Mouse (Mus musculus): ENCODE measurements around the gene Lsamp. TPM values are rescaled to one million over a fixed set of nuclear protein-coding genes. Genes with fewer than 3 reads are reported as not detected.

The Lsamp gene
- polyA plus RNA-seq, 1 experiment from 2014 or later = 13.9 TPM

DNA sequence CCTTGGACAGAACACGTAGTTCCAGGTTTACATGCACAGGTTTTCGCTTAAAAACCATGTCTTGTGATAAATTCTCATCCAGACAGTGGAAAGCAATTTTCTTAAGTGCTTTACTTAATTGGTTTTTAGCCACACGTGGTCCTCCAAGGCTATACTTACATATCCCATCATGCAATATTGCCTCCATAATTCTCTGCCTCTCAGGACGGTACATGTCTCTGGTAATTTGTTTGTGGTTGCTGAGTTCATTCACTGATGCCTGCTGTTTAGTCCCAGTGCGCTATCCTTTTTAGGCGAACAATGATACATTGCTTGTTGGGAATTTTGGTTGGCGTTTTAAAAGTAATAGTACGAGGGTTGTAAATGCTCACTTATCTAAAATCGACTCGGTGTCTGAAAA is 453.7 kb downstream of the Lsamp start:
- Histone ChIP-seq H3K9me3 (replicated peaks) (no peaks in the 10 kb centered on the region), H3K4me1 (no peaks in the 10 kb centered on the region), H3K27me3 (ENCODE audit: low read depth, poor library complexity, severe bottlenecking) (no peaks in the 10 kb centered on the region), H3K27ac (replicated peaks) (no peak overlapping the region), H3K36me3 (no peaks in the 10 kb centered on the region), H3K4me3 (no peak overlapping the region)
- 92% methylated on average over 10 of the region's 10 CpGs for WGBS
- no peak for DNase-seq (ENCODE audit: low spot score)

DNA sequence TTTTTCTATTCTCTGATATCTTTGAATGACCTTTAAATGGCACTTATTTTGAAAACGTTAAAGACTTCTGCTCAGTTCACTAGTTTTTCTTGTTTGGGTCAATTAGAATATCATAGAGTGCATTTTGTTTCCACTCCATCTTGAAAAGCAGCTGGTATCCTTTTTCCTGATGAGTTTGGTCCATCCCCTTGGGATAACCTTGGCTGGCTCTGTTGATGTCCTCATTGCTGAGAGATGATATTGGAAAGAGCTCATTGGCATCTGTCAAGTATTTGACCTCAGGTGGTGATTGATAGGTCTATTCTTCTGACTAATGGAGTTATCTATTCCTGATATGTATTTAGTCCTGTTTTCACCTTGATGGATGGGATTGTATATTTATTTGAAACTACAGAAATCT is 454.7 kb downstream of the Lsamp start:
- Histone ChIP-seq H3K27me3 (ENCODE audit: low read depth, poor library complexity, severe bottlenecking) (no peaks in the 10 kb centered on the region), H3K36me3 (no peaks in the 10 kb centered on the region), H3K9me3 (replicated peaks) (no peaks in the 10 kb centered on the region), H3K27ac (replicated peaks) (no peak overlapping the region), H3K4me3 (no peak overlapping the region), H3K4me1 (no peaks in the 10 kb centered on the region)
- 87% methylated on average over 1 of the region's 1 CpGs for WGBS
- no peak for DNase-seq (ENCODE audit: low spot score)

DNA sequence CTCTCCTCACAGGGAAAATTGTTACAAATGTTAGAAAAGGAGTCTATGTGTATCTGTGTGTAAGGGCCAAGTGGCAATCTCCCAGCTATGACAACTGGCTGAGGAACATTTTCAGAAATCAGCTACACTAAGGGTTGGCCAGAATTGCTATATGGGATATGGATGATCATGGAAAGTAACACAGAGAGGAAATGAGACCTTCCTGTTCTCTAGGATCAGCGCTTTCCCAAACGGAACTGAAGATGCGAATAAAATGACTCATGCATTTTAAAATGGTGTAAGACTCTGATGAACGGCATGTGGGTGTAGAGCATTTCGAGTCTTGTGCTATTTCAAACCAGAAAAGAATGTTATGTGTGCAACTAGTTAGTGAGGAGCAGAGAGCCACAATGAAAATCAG is 462.4 kb downstream of the Lsamp start:
- Histone ChIP-seq H3K4me1 (no peaks in the 10 kb centered on the region), H3K36me3 (no peaks in the 10 kb centered on the region), H3K27me3 (ENCODE audit: low read depth, poor library complexity, severe bottlenecking) (no peaks in the 10 kb centered on the region), H3K4me3 (no peak overlapping the region), H3K9me3 (replicated peaks) (no peaks in the 10 kb centered on the region), H3K27ac (replicated peaks) (no peak overlapping the region)
- no peak for DNase-seq (ENCODE audit: low spot score)
- 92% methylated on average over 5 of the region's 5 CpGs for WGBS

- Histone ChIP-seq H3K27me3 (ENCODE audit: low read depth, poor library complexity, severe bottlenecking) (no peaks in the 10 kb centered on the region), H3K36me3 (no peaks in the 10 kb centered on the region), H3K27ac (replicated peaks) (no peak overlapping the region), H3K4me1 (no peaks in the 10 kb centered on the region), H3K9me3 (replicated peaks) (no peaks in the 10 kb centered on the region), H3K4me3 (no peak overlapping the region)
- 82% methylated on average over 15 of the region's 15 CpGs for WGBS
- DNase-seq (ENCODE audit: low spot score) = no peak
Measured at GRCm38 (mm10) chr16:40463411-40464058, 479.4 kb downstream of the Lsamp start.

GRCm38 (mm10) chr16:40466596-40466995 is 482.4 kb downstream of the Lsamp start:
- Histone ChIP-seq H3K9me3 (replicated peaks) (no peaks in the 10 kb centered on the region), H3K4me1 (no peaks in the 10 kb centered on the region), H3K4me3 (no peak overlapping the region), H3K36me3 (no peaks in the 10 kb centered on the region), H3K27me3 (ENCODE audit: low read depth, poor library complexity, severe bottlenecking) (no peaks in the 10 kb centered on the region), H3K27ac (replicated peaks) (no peak overlapping the region)
- 20% methylated on average over 8 of the region's 8 CpGs for WGBS
- no peak for DNase-seq (ENCODE audit: low spot score)

DNA sequence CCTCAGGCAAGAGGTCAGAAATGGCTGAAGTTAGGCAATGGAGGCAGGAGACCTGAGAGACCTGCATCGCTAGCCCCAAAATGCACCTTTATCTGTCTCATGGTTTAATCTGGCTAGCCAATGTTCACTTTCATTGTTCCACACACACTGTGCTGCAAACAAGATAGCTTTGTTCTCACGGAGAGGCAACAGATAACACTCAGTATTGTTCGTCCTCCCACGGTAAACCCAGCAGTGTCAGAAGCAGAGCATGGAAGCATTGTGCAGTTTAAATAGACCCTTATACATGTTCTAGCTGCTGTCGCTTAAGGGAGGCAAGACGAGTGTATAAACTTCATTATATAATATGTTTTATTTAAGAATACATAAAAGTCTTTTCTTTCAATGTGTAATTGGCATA is 486.8 kb downstream of the Lsamp start:
- 75% methylated on average over 6 of the region's 6 CpGs for WGBS
- peaks cover 12% of the 10 kb centered on the region for H3K4me1 ChIP-seq

DNA sequence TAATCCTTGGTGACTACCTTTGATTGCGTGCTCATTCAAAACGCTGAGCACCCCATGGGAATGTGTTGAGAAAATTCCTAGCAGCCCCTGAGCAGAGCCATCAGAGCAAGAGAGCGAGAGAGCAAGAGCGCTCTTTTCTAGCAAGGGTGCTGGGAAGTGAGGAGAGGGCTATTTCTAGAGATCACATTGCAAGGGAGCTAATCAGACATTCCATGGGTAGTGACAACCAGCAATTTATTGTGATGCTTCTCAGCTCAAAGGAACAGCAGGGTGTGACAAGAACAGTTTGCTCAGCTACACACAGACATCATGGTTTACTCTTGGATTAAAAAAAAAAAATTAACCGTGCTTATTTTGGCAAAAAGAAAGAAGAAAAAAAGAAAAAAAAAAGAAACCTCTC is 487.8 kb downstream of the Lsamp start:
- no peaks in the 10 kb centered on the region for H3K27me3 ChIP-seq (ENCODE audit: low read depth, poor library complexity, severe bottlenecking)
- 80% methylated on average over 5 of the region's 5 CpGs for WGBS
- H3K27ac ChIP-seq (replicated peaks) = no peak overlapping the region
- H3K4me1 ChIP-seq = peaks cover 12% of the 10 kb centered on the region
- DNase-seq (ENCODE audit: low spot score) = no peak
- H3K4me3 ChIP-seq = no peak overlapping the region
- H3K9me3 ChIP-seq (replicated peaks) = no peaks in the 10 kb centered on the region
- no peaks in the 10 kb centered on the region for H3K36me3 ChIP-seq

More for the DNA sequence above, 486.8 kb downstream of the Lsamp start:
- H3K27ac ChIP-seq (replicated peaks) = no peak overlapping the region
- H3K9me3 ChIP-seq (replicated peaks) = no peaks in the 10 kb centered on the region
- DNase-seq (ENCODE audit: low spot score) = no peak
- H3K27me3 ChIP-seq (ENCODE audit: low read depth, poor library complexity, severe bottlenecking) = no peaks in the 10 kb centered on the region
- no peaks in the 10 kb centered on the region for H3K36me3 ChIP-seq
- H3K4me3 ChIP-seq = no peak overlapping the region

- Histone ChIP-seq H3K4me1 (no peaks in the 10 kb centered on the region), H3K4me3 (no peak overlapping the region), H3K36me3 (no peaks in the 10 kb centered on the region), H3K9me3 (replicated peaks) (no peaks in the 10 kb centered on the region), H3K27ac (replicated peaks) (no peak overlapping the region), H3K27me3 (ENCODE audit: low read depth, poor library complexity, severe bottlenecking) (no peaks in the 10 kb centered on the region)
- WGBS = 86% methylated on average over 2 of the region's 2 CpGs
- DNase-seq (ENCODE audit: low spot score) = no peak
Measured at GRCm38 (mm10) chr16:40491606-40492005, 507.4 kb downstream of the Lsamp start.

DNA sequence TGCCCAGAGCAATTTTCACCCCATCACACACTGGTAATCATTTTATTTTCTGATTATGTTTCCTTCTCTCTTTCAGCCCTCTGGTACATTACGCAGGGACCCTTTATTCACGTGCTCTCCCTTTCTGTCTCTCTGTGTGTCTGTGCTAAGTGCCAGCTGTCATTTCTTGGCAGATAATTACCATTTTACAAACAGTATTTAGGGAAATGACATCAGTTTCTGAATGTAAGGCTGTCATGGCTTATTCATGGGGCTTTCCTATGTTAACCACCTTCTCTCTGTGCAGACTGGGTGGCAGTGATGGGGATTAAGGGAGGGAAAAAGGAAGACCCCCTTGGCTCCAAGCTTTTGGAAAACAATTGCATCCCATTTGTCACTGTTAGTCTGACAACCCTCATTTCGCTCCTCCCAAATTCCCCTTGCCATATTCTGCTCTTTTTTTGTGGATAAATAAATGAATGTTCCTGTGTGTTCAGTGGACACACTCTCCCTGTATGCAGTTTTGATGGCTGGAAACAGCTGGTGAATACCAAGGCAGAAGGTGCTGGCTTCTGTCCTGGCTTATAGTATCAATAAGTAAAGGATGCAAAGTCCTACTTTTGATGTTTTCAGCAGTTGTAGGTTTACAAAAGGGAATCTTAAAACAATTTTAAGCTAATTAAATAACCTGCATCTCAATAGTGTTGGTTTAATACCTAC is 520.2 kb downstream of the Lsamp start:
- no peaks in the 10 kb centered on the region for H3K36me3 ChIP-seq
- 77% methylated on average over 3 of the region's 3 CpGs for WGBS
- H3K9me3 ChIP-seq (replicated peaks) = no peaks in the 10 kb centered on the region
- H3K4me1 ChIP-seq = peaks cover 3% of the 10 kb centered on the region; the same call in 1 of the 2 replicates
- no peaks in the 10 kb centered on the region for H3K27me3 ChIP-seq (ENCODE audit: low read depth, poor library complexity, severe bottlenecking)
- no peak overlapping the region for H3K4me3 ChIP-seq
- no peak overlapping the region for H3K27ac ChIP-seq (replicated peaks)
- no peak for DNase-seq (ENCODE audit: low spot score)

DNA sequence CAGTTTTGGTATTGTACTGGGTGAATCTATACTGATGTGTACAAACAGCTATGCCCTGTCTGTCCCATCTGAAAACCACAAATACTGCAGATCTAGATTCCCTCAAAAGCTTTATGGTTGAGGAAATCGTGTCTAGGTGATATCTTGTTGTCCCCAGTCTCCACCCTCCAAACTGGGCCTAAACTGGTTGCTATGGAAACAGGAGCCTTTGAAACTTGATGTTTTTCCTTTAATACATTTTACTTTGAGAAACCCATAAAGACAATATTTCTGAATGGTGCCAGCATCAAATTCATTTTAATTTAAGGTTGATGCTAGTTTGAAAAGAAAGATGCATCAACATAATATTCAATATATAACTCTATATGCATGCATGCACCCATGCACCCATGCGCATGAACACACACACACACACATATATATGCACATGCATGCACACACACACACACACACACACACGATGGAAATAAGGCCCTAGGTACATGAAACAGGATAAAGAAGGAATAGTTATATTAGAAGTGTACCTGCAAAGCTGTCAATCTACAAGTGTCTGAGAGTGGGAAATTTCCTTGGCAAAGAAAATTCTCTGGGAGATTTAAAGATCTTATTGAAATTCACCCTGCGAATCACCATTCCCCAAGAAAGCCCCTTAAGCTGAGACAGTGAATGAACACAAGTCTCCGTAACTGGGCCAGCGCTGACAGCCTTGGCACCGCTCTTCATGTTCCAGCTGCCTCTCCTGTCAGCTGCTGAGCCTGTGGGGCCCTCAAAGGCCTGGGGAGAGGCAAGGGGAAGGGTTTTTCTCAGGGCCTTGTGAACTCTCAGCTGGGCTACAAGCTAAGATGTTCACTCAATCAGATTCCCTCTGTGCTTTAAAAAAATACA is 525.2 kb downstream of the Lsamp start:
- Histone ChIP-seq H3K4me3 (no peak overlapping the region), H3K27ac (replicated peaks) (0 out of 2 replicates have a peak overlapping the region, but pooled peaks have one; percentile 13), H3K27me3 (ENCODE audit: low read depth, poor library complexity, severe bottlenecking) (no peaks in the 10 kb centered on the region), H3K4me1 (peaks cover 11% of the 10 kb centered on the region; the same call in 1 of the 2 replicates), H3K9me3 (replicated peaks) (no peaks in the 10 kb centered on the region), H3K36me3 (no peaks in the 10 kb centered on the region)
- DNase-seq (ENCODE audit: low spot score) = peak; percentile 17
- WGBS = 84% methylated on average over 7 of the region's 7 CpGs

DNA sequence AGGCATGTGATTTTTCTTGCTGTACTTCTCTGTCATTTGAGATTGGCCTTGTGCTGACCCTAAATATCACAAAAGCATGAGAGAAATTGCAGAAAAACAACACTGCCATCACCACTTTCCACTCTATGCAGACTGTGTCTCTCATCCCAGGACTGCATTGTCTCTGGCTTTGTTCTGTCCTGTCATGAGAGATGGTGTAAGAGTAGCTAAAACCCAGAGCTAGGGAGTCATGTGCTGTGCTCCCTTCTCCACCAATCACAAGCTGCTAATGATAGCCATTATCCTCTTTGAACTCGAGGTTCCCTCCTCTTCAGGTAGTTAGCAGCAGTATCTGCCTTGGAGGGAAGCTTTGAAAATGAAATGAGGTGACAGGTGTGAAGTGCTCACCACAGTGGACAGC is 552.6 kb downstream of the Lsamp start:
- H3K4me1 ChIP-seq = peaks cover 3% of the 10 kb centered on the region; the same call in 1 of the 2 replicates
- H3K9me3 ChIP-seq (replicated peaks) = no peaks in the 10 kb centered on the region
- WGBS = 41% methylated on average over 1 of the region's 1 CpGs
- H3K4me3 ChIP-seq = no peak overlapping the region
- no peak overlapping the region for H3K27ac ChIP-seq (replicated peaks)
- H3K36me3 ChIP-seq = no peaks in the 10 kb centered on the region
- no peaks in the 10 kb centered on the region for H3K27me3 ChIP-seq (ENCODE audit: low read depth, poor library complexity, severe bottlenecking)
- DNase-seq (ENCODE audit: low spot score) = no peak

GRCm38 (mm10) chr16:40549663-40550062 is 565.5 kb downstream of the Lsamp start:
- 91% methylated on average over 4 of the region's 4 CpGs for WGBS

GRCm38 (mm10) chr16:40555608-40556007 is 571.4 kb downstream of the Lsamp start:
- Histone ChIP-seq H3K9me3 (replicated peaks) (no peaks in the 10 kb centered on the region), H3K27me3 (ENCODE audit: low read depth, poor library complexity, severe bottlenecking) (no peaks in the 10 kb centered on the region), H3K36me3 (no peaks in the 10 kb centered on the region), H3K27ac (replicated peaks) (no peak overlapping the region), H3K4me1 (no peaks in the 10 kb centered on the region), H3K4me3 (no peak overlapping the region)
- no peak for DNase-seq (ENCODE audit: low spot score)
- 93% methylated on average over 1 of the region's 1 CpGs for WGBS

More at GRCm38 (mm10) chr16:40549663-40550062, 565.5 kb downstream of the Lsamp start:
- no peaks in the 10 kb centered on the region for H3K4me1 ChIP-seq
- DNase-seq (ENCODE audit: low spot score) = no peak
- no peaks in the 10 kb centered on the region for H3K36me3 ChIP-seq
- H3K9me3 ChIP-seq (replicated peaks) = no peaks in the 10 kb centered on the region
- H3K4me3 ChIP-seq = no peak overlapping the region
- no peaks in the 10 kb centered on the region for H3K27me3 ChIP-seq (ENCODE audit: low read depth, poor library complexity, severe bottlenecking)
- H3K27ac ChIP-seq (replicated peaks) = no peak overlapping the region
